Mouse (Mus musculus): ENCODE results near the gene Med21.

GRCm38 (mm10) chr6:146641621-146642210 is 631 bp upstream of the Med21 start:
- TF ChIP-seq POLR2A (IDR thresholded peaks at IDR 0.05; ENCODE audit: low read depth, low read length), result no peak
- no peak for TF ChIP-seq CTCF (conservative IDR thresholded peaks at IDR 0.05; ENCODE audit: insufficient read depth, insufficient read length, low read depth, low read length)

All from kidney, adult 2 months (tissue).